Mouse (Mus musculus) cerebellum, adult 18-20 months (tissue): Measurements from ENCODE around the gene Atp6ap1.

Experiments used
- DNase-seq, 2 experiments: peaks; one replicate each; pipeline ENCODE4 v3.0.0; 2021

Atp6ap1 gene

GRCm38 (mm10) chrX:74296538-74297448, at the start of gene Atp6ap1:
Gene Atp6ap1, plus strand, starts transcription at chrX:74297097.
- peak; percentile 92 to 96 for DNase-seq

- DNase-seq, result peak; percentile 49 to 70
Measured at GRCm38 (mm10) chrX:74248651-74249050, 48.2 kb upstream of the Atp6ap1 start.

- DNase-seq, result peak; percentile 79 to 80
Measured at GRCm38 (mm10) chrX:74249615-74250014, 47.3 kb upstream of the Atp6ap1 start, which contains the start of gene Flna. Gene Flna, minus strand, starts transcription at chrX:74249820.

GRCm38 (mm10) chrX:74254153-74254887, 42.6 kb upstream of the Atp6ap1 start, which contains the start of gene Emd:
Gene Emd, plus strand, starts transcription at chrX:74254687.
- peak; percentile 88 to 92 for DNase-seq

- DNase-seq, result no peak
Measured at GRCm38 (mm10) chrX:74254888-74255565, 41.9 kb upstream of the Atp6ap1 start.

GRCm38 (mm10) chrX:74257746-74258145, 39.2 kb upstream of the Atp6ap1 start:
- DNase-seq, result no peak

GRCm38 (mm10) chrX:74269736-74270061, 27.2 kb upstream of the Atp6ap1 start:
- DNase-seq, result no peak

- DNase-seq, result peak; percentile 86 to 92
Measured at GRCm38 (mm10) chrX:74270062-74270901, 26.6 kb upstream of the Atp6ap1 start, which contains the start of gene Rpl10. Gene Rpl10, plus strand, starts transcription at chrX:74270812.

GRCm38 (mm10) chrX:74270902-74271551, 25.9 kb upstream of the Atp6ap1 start:
- DNase-seq, result peak; percentile 21 to 27

- DNase-seq, result no peak
Measured at GRCm38 (mm10) chrX:74273422-74274322, 23.2 kb upstream of the Atp6ap1 start.

- DNase-seq, result no peak
Measured at GRCm38 (mm10) chrX:74277916-74278315, 19.0 kb upstream of the Atp6ap1 start.

GRCm38 (mm10) chrX:74281041-74281731, 15.7 kb upstream of the Atp6ap1 start:
- DNase-seq, result no peak

GRCm38 (mm10) chrX:74281732-74282394, 15.0 kb upstream of the Atp6ap1 start, which contains the start of the genes Taz and Dnase1l1:
Gene Taz, plus strand, starts transcription at chrX:74281912.
Gene Dnase1l1, minus strand, starts transcription at chrX:74282337.
- peak; percentile 67 to 80 for DNase-seq

GRCm38 (mm10) chrX:74282395-74283091, 14.4 kb upstream of the Atp6ap1 start:
- peak; percentile 84 to 87 for DNase-seq

GRCm38 (mm10) chrX:74283092-74283437, 13.8 kb upstream of the Atp6ap1 start:
- no peak for DNase-seq

GRCm38 (mm10) chrX:74293431-74293830, 3.5 kb upstream of the Atp6ap1 start:
- no peak for DNase-seq

GRCm38 (mm10) chrX:74298348-74298747, 1.5 kb downstream of the Atp6ap1 start:
- no peak for DNase-seq

- DNase-seq, result no peak
Measured at GRCm38 (mm10) chrX:74299721-74300120, 2.8 kb downstream of the Atp6ap1 start.
